Mouse (Mus musculus): Measurements from ENCODE around the gene Mog. TPM values are rescaled to one million over a fixed set of nuclear protein-coding genes. Genes with fewer than 3 reads are reported as not detected.
A peak's percentile ranks its signal among the peaks of the same experiment; 100 is the strongest.

The Mog gene
- polyA plus RNA-seq, 1 experiment from 2014 or later, result not detected

DNA sequence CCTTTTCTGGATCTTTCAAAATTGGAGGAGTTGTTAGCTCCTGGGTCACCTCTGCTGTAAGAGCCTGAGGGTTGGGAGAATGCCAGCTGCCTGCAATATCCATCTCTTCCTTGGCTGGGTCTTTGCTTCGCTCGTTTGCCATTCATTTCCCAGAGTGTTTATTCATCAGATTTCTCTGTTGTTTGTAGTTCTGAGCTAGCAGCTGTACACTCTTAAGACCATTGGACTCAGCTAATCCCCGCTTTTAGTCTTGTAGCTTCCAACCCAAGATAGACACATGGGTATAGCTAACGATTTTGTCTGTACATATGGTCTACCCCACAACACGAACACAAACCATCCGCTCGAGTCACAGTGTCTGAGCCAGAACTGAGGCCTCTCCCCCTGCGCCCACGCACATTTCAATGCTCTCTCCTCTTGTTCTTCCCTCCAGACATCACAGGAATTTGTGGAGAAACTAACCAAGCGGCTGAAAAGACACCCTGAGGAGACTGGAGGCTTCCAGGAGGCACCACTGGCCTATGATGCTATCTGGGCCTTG, 39.0 kb upstream of the Mog start:
- Histone ChIP-seq H3K36me3 (ENCODE audit: control insufficient read depth, insufficient read depth, low read length) (no peaks in the 10 kb centered on the region), H3K9ac (ENCODE audit: low read depth, low read length) (no peak overlapping the region), H3K27me3 (replicated peaks; ENCODE audit: control insufficient read depth, insufficient read depth, low read length) (no peaks in the 10 kb centered on the region), H3K4me2 (no peak overlapping the region), H3K27ac (ENCODE audit: low read depth, low read length) (no peak overlapping the region), H3K4me1 (replicated peaks; ENCODE audit: control insufficient read depth, insufficient read depth, low read length) (no peaks in the 10 kb centered on the region), H3K4me3 (ENCODE audit: low read depth, low read length) (no peak overlapping the region), H3K9me3 (ENCODE audit: control insufficient read depth, low read length) (no peaks in the 10 kb centered on the region)
- 87% methylated on average over 10 of the region's 10 CpGs for WGBS
- DNase-seq (ENCODE audit: low spot score), result no peak
- no peak for ATAC-seq (replicated peaks; ENCODE audit: low FRiP score)

DNA sequence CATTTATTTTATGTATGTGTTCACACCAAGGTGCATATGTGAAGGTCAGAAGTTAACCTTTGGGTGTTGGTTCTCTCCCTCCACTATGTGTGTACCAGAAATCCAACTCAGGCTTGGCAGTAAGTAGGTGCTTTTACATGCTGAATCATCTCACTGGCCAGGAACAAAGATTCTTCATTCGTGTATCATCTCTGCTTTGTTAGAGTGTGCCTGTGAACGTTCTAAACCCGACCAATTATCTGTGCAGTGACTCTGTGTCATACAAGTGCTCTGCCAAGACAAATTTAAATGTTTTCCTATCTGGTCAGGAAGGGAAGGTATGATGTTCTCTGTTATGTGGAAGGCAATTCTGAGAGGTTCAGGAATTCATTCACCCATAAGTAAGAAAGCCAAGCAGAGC, 38.2 kb upstream of the Mog start:
- no peaks in the 10 kb centered on the region; the same call in 1 of the 2 replicates for H3K36me3 ChIP-seq (ENCODE audit: control insufficient read depth, insufficient read depth, low read length)

DNA sequence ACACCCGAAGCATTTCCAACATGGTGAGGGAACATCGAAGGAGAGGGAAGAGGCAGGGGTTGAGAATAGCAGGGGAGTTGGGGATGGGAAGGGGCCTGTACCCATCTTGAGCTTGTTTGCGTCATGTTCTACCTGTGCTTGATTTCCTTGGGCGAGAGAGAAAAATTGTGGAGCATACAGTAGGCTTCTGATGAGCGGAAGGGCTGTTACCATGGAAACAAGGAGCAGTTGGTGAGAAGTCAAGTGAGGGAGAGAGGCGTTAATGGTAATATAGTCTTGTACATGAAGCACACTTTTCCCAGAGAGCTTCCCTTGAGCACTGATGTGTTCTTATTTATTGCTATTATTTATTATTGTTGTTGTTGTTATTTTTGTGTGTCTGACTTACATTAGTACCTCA, 33.8 kb upstream of the Mog start:
- Histone ChIP-seq H3K36me3 (ENCODE audit: control insufficient read depth, insufficient read depth, low read length) (no peaks in the 10 kb centered on the region; the same call in 1 of the 2 replicates), H3K4me3 (ENCODE audit: low read depth, low read length) (no peak overlapping the region), H3K27me3 (replicated peaks; ENCODE audit: control insufficient read depth, insufficient read depth, low read length) (peaks cover under 1% of the 10 kb centered on the region; the same call in 1 of the 2 replicates), H3K9me3 (ENCODE audit: control insufficient read depth, low read length) (no peaks in the 10 kb centered on the region), H3K9ac (ENCODE audit: low read depth, low read length) (no peak overlapping the region), H3K4me1 (replicated peaks; ENCODE audit: control insufficient read depth, insufficient read depth, low read length) (no peaks in the 10 kb centered on the region), H3K27ac (ENCODE audit: low read depth, low read length) (no peak overlapping the region), H3K4me2 (no peak overlapping the region)
- ATAC-seq (replicated peaks; ENCODE audit: low FRiP score), result no peak
- WGBS, result 88% methylated on average over 6 of the region's 6 CpGs
- no peak for DNase-seq (ENCODE audit: low spot score)

More for the DNA sequence above, 38.2 kb upstream of the Mog start:
- H3K27ac ChIP-seq (ENCODE audit: low read depth, low read length), result no peak overlapping the region
- DNase-seq (ENCODE audit: low spot score) (no peak), ATAC-seq (replicated peaks; ENCODE audit: low FRiP score) (no peak)
- H3K4me2 ChIP-seq, result no peak overlapping the region
- no peak overlapping the region for H3K4me3 ChIP-seq (ENCODE audit: low read depth, low read length)
- H3K4me1 ChIP-seq (replicated peaks; ENCODE audit: control insufficient read depth, insufficient read depth, low read length), result no peaks in the 10 kb centered on the region
- H3K9ac ChIP-seq (ENCODE audit: low read depth, low read length), result no peak overlapping the region
- WGBS, result 78% methylated on average over 3 of the region's 3 CpGs
- H3K9me3 ChIP-seq (ENCODE audit: control insufficient read depth, low read length), result no peaks in the 10 kb centered on the region
- H3K27me3 ChIP-seq (replicated peaks; ENCODE audit: control insufficient read depth, insufficient read depth, low read length), result no peaks in the 10 kb centered on the region

DNA sequence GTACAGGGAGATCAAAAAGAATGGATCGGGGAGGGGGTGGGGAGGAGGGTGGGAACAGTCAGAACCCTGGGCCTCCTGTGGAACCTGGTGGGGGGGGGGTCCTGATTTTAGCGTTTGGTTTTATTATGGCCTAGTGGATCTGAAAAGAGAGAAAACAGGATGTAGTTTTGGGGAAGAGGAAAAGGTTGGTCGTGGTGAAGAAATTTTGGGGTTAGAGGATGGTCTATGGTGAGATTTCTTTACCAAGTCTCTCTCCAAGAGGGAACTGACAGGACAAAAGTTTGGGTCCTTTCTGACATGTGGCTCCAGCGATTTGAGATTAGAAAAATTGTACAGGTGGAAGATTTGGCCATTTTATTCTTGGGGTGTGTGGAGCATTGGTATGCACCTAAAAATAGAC, 28.5 kb upstream of the Mog start:
- ATAC-seq (replicated peaks; ENCODE audit: low FRiP score) (no peak), DNase-seq (ENCODE audit: low spot score) (no peak)
- Histone ChIP-seq H3K4me2 (no peak overlapping the region), H3K4me3 (ENCODE audit: low read depth, low read length) (no peak overlapping the region), H3K4me1 (replicated peaks; ENCODE audit: control insufficient read depth, insufficient read depth, low read length) (peaks cover 7% of the 10 kb centered on the region; the same call in 1 of the 2 replicates), H3K36me3 (ENCODE audit: control insufficient read depth, insufficient read depth, low read length) (no peaks in the 10 kb centered on the region; the same call in 1 of the 2 replicates), H3K9ac (ENCODE audit: low read depth, low read length) (no peak overlapping the region), H3K27ac (ENCODE audit: low read depth, low read length) (no peak overlapping the region), H3K27me3 (replicated peaks; ENCODE audit: control insufficient read depth, insufficient read depth, low read length) (peaks cover 49% of the 10 kb centered on the region), H3K9me3 (ENCODE audit: control insufficient read depth, low read length) (no peaks in the 10 kb centered on the region)
- WGBS, result 50% methylated on average over 4 of the region's 4 CpGs

DNA sequence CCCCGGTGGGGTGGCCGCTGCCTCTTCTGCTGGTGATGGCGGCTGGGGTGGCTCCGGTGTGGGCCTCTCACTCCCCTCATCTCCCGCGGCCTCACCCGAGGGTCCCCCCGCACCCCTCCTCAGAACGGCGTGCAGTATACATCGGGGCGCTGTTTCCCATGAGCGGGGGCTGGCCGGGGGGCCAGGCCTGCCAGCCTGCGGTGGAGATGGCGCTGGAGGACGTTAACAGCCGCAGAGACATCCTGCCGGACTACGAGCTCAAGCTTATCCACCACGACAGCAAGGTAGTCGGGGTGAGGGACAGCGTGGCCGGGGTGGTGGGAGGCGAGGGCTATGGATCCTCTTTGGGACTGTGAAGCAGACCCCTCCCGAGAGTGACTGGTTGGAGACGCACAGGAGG, 27.7 kb upstream of the Mog start:
- no peak for DNase-seq (ENCODE audit: low spot score)
- Histone ChIP-seq H3K27ac (ENCODE audit: low read depth, low read length) (no peak overlapping the region), H3K4me2 (peak overlapping the region; percentile 75), H3K36me3 (ENCODE audit: control insufficient read depth, insufficient read depth, low read length) (no peaks in the 10 kb centered on the region; the same call in 1 of the 2 replicates), H3K9ac (ENCODE audit: low read depth, low read length) (peak overlapping the region; percentile 37), H3K4me3 (ENCODE audit: low read depth, low read length) (peak overlapping the region; percentile 51), H3K27me3 (replicated peaks; ENCODE audit: control insufficient read depth, insufficient read depth, low read length) (peaks cover 58% of the 10 kb centered on the region), H3K9me3 (ENCODE audit: control insufficient read depth, low read length) (no peaks in the 10 kb centered on the region), H3K4me1 (replicated peaks; ENCODE audit: control insufficient read depth, insufficient read depth, low read length) (peaks cover 10% of the 10 kb centered on the region; the same call in 1 of the 2 replicates)
- ATAC-seq (replicated peaks; ENCODE audit: low FRiP score), result no peak
- WGBS, result 5% methylated on average over 25 of the region's 27 CpGs

DNA sequence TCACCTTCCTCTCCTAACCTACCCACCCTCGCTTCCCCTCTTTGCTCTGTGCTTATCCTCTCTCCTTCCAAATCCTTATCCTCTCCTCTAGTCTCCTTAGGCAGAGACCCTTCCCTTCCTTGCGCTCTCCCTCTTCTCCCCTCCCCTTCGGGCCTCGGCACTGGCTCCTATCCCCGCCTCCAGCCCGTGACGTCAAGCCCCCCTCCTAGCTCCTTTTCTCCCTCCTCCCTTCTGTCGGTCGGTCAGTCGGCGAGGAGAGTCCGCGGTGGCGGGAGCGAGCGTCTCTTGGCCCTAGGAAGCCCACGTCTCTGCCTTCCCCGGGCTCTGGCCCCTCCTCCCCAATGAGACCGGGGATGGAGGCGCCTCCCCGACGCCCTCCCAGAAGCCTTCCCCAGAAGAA, 27.2 kb upstream of the Mog start:
- 0 out of 2 replicates have a peak, but pooled peaks have one; percentile 21 for ATAC-seq (replicated peaks; ENCODE audit: low FRiP score)
- no peak overlapping the region for H3K27ac ChIP-seq (ENCODE audit: low read depth, low read length)
- peak overlapping the region; percentile 37 for H3K9ac ChIP-seq (ENCODE audit: low read depth, low read length)
- H3K4me1 ChIP-seq (replicated peaks; ENCODE audit: control insufficient read depth, insufficient read depth, low read length), result peaks cover 10% of the 10 kb centered on the region; the same call in 1 of the 2 replicates
- peak; percentile 75 for DNase-seq (ENCODE audit: low spot score)
- peak overlapping the region; percentile 51 for H3K4me3 ChIP-seq (ENCODE audit: low read depth, low read length)
- peak overlapping the region; percentile 75 for H3K4me2 ChIP-seq
- WGBS, result 1% methylated on average over 21 of the region's 22 CpGs
- H3K27me3 ChIP-seq (replicated peaks; ENCODE audit: control insufficient read depth, insufficient read depth, low read length), result peaks cover 63% of the 10 kb centered on the region
- H3K36me3 ChIP-seq (ENCODE audit: control insufficient read depth, insufficient read depth, low read length), result no peaks in the 10 kb centered on the region; the same call in 1 of the 2 replicates
- no peaks in the 10 kb centered on the region for H3K9me3 ChIP-seq (ENCODE audit: control insufficient read depth, low read length)

DNA sequence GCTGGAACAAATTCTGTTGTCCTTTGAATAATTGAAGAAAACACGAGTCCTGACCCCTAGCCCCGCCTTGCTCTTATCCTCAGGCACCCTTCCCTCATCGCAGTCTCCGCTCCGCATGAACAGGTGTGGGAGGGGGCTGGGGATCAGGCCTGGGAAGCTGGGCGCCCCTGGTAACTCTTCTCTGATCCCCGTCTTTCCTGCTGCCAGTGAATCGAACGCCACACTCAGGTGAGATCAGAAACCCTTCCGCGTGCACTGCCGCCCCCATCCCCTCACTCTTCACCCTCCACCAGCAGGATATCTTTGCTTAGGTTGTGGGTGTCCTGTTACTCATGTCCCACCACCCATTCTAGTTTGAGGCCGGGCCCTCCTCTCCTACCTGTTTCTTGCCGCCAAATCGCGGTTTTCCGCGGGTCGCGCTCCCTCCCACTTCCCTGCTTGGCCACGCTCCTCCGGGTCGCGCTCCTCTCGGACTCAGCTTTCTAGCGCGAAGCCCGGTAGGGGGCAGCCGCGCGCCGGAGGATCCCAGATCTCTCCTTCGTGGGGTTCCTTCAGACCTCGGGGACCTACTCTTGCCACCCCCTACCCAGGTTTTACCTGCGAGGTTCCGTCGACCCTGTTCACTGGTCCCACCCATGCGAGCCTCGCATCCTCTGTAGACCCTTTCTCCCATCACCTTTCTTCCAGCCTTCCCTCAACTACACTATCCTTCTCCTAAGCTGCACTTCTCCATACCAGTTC, 26.5 kb upstream of the Mog start:
- peaks cover 67% of the 10 kb centered on the region for H3K27me3 ChIP-seq (replicated peaks; ENCODE audit: control insufficient read depth, insufficient read depth, low read length)
- 4% methylated on average over 39 of the region's 39 CpGs for WGBS
- H3K9me3 ChIP-seq (ENCODE audit: control insufficient read depth, low read length), result no peaks in the 10 kb centered on the region
- DNase-seq (ENCODE audit: low spot score), result peak; percentile 55
- peak overlapping the region; percentile 75 for H3K4me2 ChIP-seq
- no peak overlapping the region for H3K9ac ChIP-seq (ENCODE audit: low read depth, low read length)
- peak overlapping the region; percentile 51 for H3K4me3 ChIP-seq (ENCODE audit: low read depth, low read length)
- ATAC-seq (replicated peaks; ENCODE audit: low FRiP score), result no peak
- H3K4me1 ChIP-seq (replicated peaks; ENCODE audit: control insufficient read depth, insufficient read depth, low read length), result peaks cover 10% of the 10 kb centered on the region; the same call in 1 of the 2 replicates
- H3K36me3 ChIP-seq (ENCODE audit: control insufficient read depth, insufficient read depth, low read length), result no peaks in the 10 kb centered on the region
- no peak overlapping the region for H3K27ac ChIP-seq (ENCODE audit: low read depth, low read length)

DNA sequence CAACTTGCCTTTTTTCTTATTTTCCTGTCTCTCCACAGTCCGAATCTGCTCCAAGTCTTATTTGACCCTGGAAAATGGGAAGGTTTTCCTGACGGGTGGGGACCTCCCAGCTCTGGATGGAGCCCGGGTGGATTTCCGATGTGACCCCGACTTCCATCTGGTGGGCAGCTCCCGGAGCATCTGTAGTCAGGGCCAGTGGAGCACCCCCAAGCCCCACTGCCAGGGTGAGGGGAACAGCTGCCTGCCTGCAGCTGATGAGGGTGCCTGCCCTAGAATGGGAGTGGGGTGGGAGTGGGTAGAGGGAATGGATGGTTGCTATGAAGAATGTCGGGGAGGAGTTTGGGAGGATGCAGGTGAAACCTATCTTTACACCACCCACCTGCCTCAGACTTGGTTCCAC, 25.2 kb upstream of the Mog start:
- WGBS, result 49% methylated on average over 7 of the region's 7 CpGs
- peaks cover 70% of the 10 kb centered on the region for H3K27me3 ChIP-seq (replicated peaks; ENCODE audit: control insufficient read depth, insufficient read depth, low read length)
- ATAC-seq (replicated peaks; ENCODE audit: low FRiP score), result no peak

More for the DNA sequence above, 25.2 kb upstream of the Mog start:
- H3K27ac ChIP-seq (ENCODE audit: low read depth, low read length), result no peak overlapping the region
- H3K36me3 ChIP-seq (ENCODE audit: control insufficient read depth, insufficient read depth, low read length), result no peaks in the 10 kb centered on the region
- peaks cover 10% of the 10 kb centered on the region; the same call in 1 of the 2 replicates for H3K4me1 ChIP-seq (replicated peaks; ENCODE audit: control insufficient read depth, insufficient read depth, low read length)
- DNase-seq (ENCODE audit: low spot score), result no peak
- no peak overlapping the region for H3K9ac ChIP-seq (ENCODE audit: low read depth, low read length)
- no peak overlapping the region for H3K4me2 ChIP-seq
- H3K4me3 ChIP-seq (ENCODE audit: low read depth, low read length), result no peak overlapping the region
- no peaks in the 10 kb centered on the region for H3K9me3 ChIP-seq (ENCODE audit: control insufficient read depth, low read length)

Data from liver, embryonic 11.5 days (tissue).